Mouse (Mus musculus) cortical plate, adult 2 months (tissue): ENCODE measurements around the gene Gpbp1l1. TPM values are rescaled to one million over a fixed set of nuclear protein-coding genes. Genes with fewer than 3 reads are reported as not detected.

ENCODE experiments used
- H3K27ac ChIP-seq: fragments of 200-500 bp; 2 replicates; pipeline ENCODE4 v1.5.1; 2012; ENCODE audit warnings: low read length, control low read depth, inconsistent platforms; ENCODE audit not compliant: insufficient read depth
- H3K4me1 ChIP-seq: fragments of 200-500 bp; 2 replicates; pipeline ENCODE4 v1.6.1; 2011; ENCODE audit warnings: low read length; ENCODE audit not compliant: control insufficient read depth, insufficient read depth
- H3K4me3 ChIP-seq: fragments of 200-500 bp; 2 replicates; pipeline ENCODE4 v1.5.1; 2011; ENCODE audit warnings: mild to moderate bottlenecking, low read length, control low read depth; ENCODE audit not compliant: insufficient read depth
- CTCF ChIP-seq: fragments of 200-500 bp; IDR thresholded peaks from 2 replicates; pipeline ENCODE4 v1.5.1; 2011; ENCODE audit warnings: mild to moderate bottlenecking, control low read depth, low read length; ENCODE audit not compliant: insufficient read depth; ENCODE audit errors: extremely low read depth
- POLR2A ChIP-seq: fragments of 200-500 bp; IDR thresholded peaks from 2 replicates; pipeline ENCODE4 v1.6.1; 2011; ENCODE audit warnings: mild to moderate bottlenecking, low read length, control low read depth; ENCODE audit not compliant: insufficient read depth; ENCODE audit errors: extremely low read depth
- polyA plus RNA-seq: library from polyadenylated mRNA; depleted of rRNA; stranded (reverse); fragments of >200 nt; gene quantifications from 2 replicates; pipeline ENCODE4 v1.2.3, GENCODE M21; 2012; rRNA removed

Gpbp1l1 gene
- 33.8 and 40.6 TPM in 2 replicates for polyA plus RNA-seq

GRCm38 (mm10) chr4:116557306-116558121 is at the start of gene Gpbp1l1:
TSS of gene Gpbp1l1 (plus strand) at chr4:116557658.
- Histone ChIP-seq H3K4me3 (peak within 1 kb of the TSS; percentile 98), H3K27ac (peak within 1 kb of the TSS; percentile 98), H3K4me1 (no peaks in the 10 kb centered on the region)
- no peak for TF ChIP-seq CTCF
- peak; percentile 63; the same call in 1 of the 2 replicates for TF ChIP-seq POLR2A

GRCm38 (mm10) chr4:116531109-116531508 is 26.3 kb upstream of the Gpbp1l1 start:
- Histone ChIP-seq H3K4me1 (no peaks in the 10 kb centered on the region), H3K4me3 (no peak overlapping the region), H3K27ac (no peak overlapping the region)
- TF ChIP-seq POLR2A (no peak), CTCF (no peak)

- Histone ChIP-seq H3K4me1 (no peaks in the 10 kb centered on the region), H3K4me3 (no peak overlapping the region), H3K27ac (no peak overlapping the region)
- TF ChIP-seq CTCF (no peak), POLR2A (no peak)
These were observed 21.1 kb upstream of the Gpbp1l1 start for GRCm38 (mm10) chr4:116536351-116536750.

GRCm38 (mm10) chr4:116537737-116538136 is 19.7 kb upstream of the Gpbp1l1 start:
- Histone ChIP-seq H3K4me3 (no peak overlapping the region), H3K4me1 (no peaks in the 10 kb centered on the region), H3K27ac (no peak overlapping the region)
- TF ChIP-seq CTCF (no peak), POLR2A (no peak)

- H3K27ac ChIP-seq = no peak overlapping the region
These were observed 7.0 kb upstream of the Gpbp1l1 start for GRCm38 (mm10) chr4:116550432-116550831.

GRCm38 (mm10) chr4:116553035-116553434 is 4.4 kb upstream of the Gpbp1l1 start:
- Histone ChIP-seq H3K4me1 (no peaks in the 10 kb centered on the region), H3K4me3 (no peak overlapping the region)
- no peak for TF ChIP-seq CTCF
- TF ChIP-seq POLR2A = no peak

More at GRCm38 (mm10) chr4:116550432-116550831, 7.0 kb upstream of the Gpbp1l1 start:
- Histone ChIP-seq H3K4me1 (no peaks in the 10 kb centered on the region), H3K4me3 (no peak overlapping the region)
- TF ChIP-seq CTCF = no peak
- TF ChIP-seq POLR2A = no peak

GRCm38 (mm10) chr4:116555413-116556300 is 1.8 kb upstream of the Gpbp1l1 start, which contains the start of gene Tmem69:
TSS of gene Tmem69 (minus strand) at chr4:116555936.
- TF ChIP-seq CTCF (no peak), POLR2A (peak; percentile 56; the same call in 1 of the 2 replicates)
- Histone ChIP-seq H3K27ac (peak within 1 kb of the TSS; percentile 89), H3K4me3 (peak within 1 kb of the TSS; percentile 98), H3K4me1 (no peaks in the 10 kb centered on the region)

More at GRCm38 (mm10) chr4:116553035-116553434, 4.4 kb upstream of the Gpbp1l1 start:
- no peak overlapping the region for H3K27ac ChIP-seq

GRCm38 (mm10) chr4:116556561-116557305 is 725 bp upstream of the Gpbp1l1 start:
- TF ChIP-seq CTCF = no peak
- TF ChIP-seq POLR2A = peak; percentile 96
- H3K4me1 ChIP-seq = no peaks in the 10 kb centered on the region

GRCm38 (mm10) chr4:116558151-116558882 is 859 bp downstream of the Gpbp1l1 start:
- Histone ChIP-seq H3K27ac (no peak overlapping the region), H3K4me3 (peak overlapping the region; percentile 98), H3K4me1 (no peaks in the 10 kb centered on the region)
- TF ChIP-seq CTCF (no peak), POLR2A (no peak)

More at GRCm38 (mm10) chr4:116556561-116557305, 725 bp upstream of the Gpbp1l1 start:
- Histone ChIP-seq H3K27ac (peak overlapping the region; percentile 94), H3K4me3 (peak overlapping the region; percentile 98)
